Mouse (Mus musculus) stomach, embryonic 16.5 days (tissue): ENCODE data around the gene Sesn3. TPM values are rescaled to one million over a fixed set of nuclear protein-coding genes. Genes with fewer than 3 reads are reported as not detected.

ENCODE experiments used
- ATAC-seq: fragments of 200-750 bp; cut with Nextera tagmentation; 2 replicates; pipeline ENCODE4 v1.8.0; 2017; ENCODE audit warnings: moderate number of reproducible peaks, moderate TSS enrichment; ENCODE audit not compliant: insufficient read depth, low FRiP score
- H3K27ac ChIP-seq: fragments of 300-500 bp; sonication (generic); 2 replicates; pipeline ENCODE4 v1.5.1; 2014; ENCODE audit warnings: low read length
- H3K27me3 ChIP-seq: fragments of 300-500 bp; sonication (generic); 2 replicates; pipeline ENCODE4 v1.6.1; 2014; ENCODE audit warnings: low read length, control low read depth, mixed read lengths; ENCODE audit not compliant: control insufficient read depth, insufficient read depth
- H3K36me3 ChIP-seq: fragments of 300-500 bp; sonication (generic); 2 replicates; pipeline ENCODE4 v1.6.1; 2014; ENCODE audit warnings: low read length; ENCODE audit not compliant: control insufficient read depth, insufficient read depth
- H3K4me1 ChIP-seq: fragments of 300-500 bp; sonication (generic); 2 replicates; pipeline ENCODE4 v1.6.1; 2014; ENCODE audit warnings: low read length, control low read depth, mixed read lengths; ENCODE audit not compliant: control insufficient read depth, insufficient read depth
- H3K4me2 ChIP-seq: fragments of 300-500 bp; sonication (generic); 2 replicates; pipeline ENCODE4 v1.6.1; 2014; ENCODE audit warnings: low read depth, low read length, mixed read lengths
- H3K4me3 ChIP-seq: fragments of 300-500 bp; sonication (generic); replicated peaks from 2 replicates; pipeline ENCODE4 v1.5.1; 2014; ENCODE audit warnings: mild to moderate bottlenecking, low read length
- H3K9ac ChIP-seq: fragments of 300-500 bp; sonication (generic); 2 replicates; pipeline ENCODE4 v1.6.1; 2014; ENCODE audit warnings: low read length
- H3K9me3 ChIP-seq: fragments of 300-500 bp; sonication (generic); replicated peaks from 2 replicates; pipeline ENCODE4 v1.6.1; 2016; ENCODE audit warnings: low read length, control low read depth; ENCODE audit not compliant: control insufficient read depth
- WGBS: fragments of 180-500 bp; shearing (Covaris S2); extraction: QIAGEN DNeasy Blood & Tissue Kit; methylation state at CpG from one replicate; pipeline ENCODE4 v1.1.7; 2014; 5-methylcytosine and 5-hydroxymethylcytosine counted together
- polyA plus RNA-seq: library from polyadenylated mRNA; unstranded; fragments of >200 nt; fragmentation: Nextera tagmentation; extraction: Ambion mirVana; gene quantifications from 2 replicates; pipeline ENCODE4 v1.2.1, GENCODE M21; 2015

The Sesn3 gene
- polyA plus RNA-seq, 1 experiment from 2014 or later: 12.0 TPM

GRCm38 (mm10) chr9:14246016-14246799 lies 28.7 kb upstream of the Sesn3 start:
- no peak overlapping the region for H3K4me3 ChIP-seq
- H3K4me1 ChIP-seq: peaks cover 18% of the 10 kb centered on the region; the same call in 1 of the 2 replicates
- H3K9me3 ChIP-seq: no peaks in the 10 kb centered on the region
- H3K27me3 ChIP-seq: no peaks in the 10 kb centered on the region
- H3K4me2 ChIP-seq: peak overlapping the region; percentile 23; the same call in 1 of the 2 replicates
- peak overlapping the region; percentile 38 for H3K27ac ChIP-seq
- H3K36me3 ChIP-seq: no peaks in the 10 kb centered on the region
- H3K9ac ChIP-seq: no peak overlapping the region
- 20% methylated on average over 11 of the region's 11 CpGs for WGBS
- peak; percentile 66; the same call in 1 of the 2 replicates for ATAC-seq

- H3K36me3 ChIP-seq: no peaks in the 10 kb centered on the region
- 0 out of 2 replicates have a peak overlapping the region, but pooled peaks have one; percentile 36 for H3K9ac ChIP-seq
- H3K4me2 ChIP-seq: no peak overlapping the region
- WGBS: 48% methylated on average over 12 of the region's 12 CpGs
- H3K4me3 ChIP-seq: no peak overlapping the region
- H3K4me1 ChIP-seq: peaks cover 18% of the 10 kb centered on the region; the same call in 1 of the 2 replicates
- H3K9me3 ChIP-seq: no peaks in the 10 kb centered on the region
- peak overlapping the region; percentile 54 for H3K27ac ChIP-seq
- no peak for ATAC-seq
- H3K27me3 ChIP-seq: no peaks in the 10 kb centered on the region
Measured at GRCm38 (mm10) chr9:14247480-14248208, 27.2 kb upstream of the Sesn3 start.

DNA sequence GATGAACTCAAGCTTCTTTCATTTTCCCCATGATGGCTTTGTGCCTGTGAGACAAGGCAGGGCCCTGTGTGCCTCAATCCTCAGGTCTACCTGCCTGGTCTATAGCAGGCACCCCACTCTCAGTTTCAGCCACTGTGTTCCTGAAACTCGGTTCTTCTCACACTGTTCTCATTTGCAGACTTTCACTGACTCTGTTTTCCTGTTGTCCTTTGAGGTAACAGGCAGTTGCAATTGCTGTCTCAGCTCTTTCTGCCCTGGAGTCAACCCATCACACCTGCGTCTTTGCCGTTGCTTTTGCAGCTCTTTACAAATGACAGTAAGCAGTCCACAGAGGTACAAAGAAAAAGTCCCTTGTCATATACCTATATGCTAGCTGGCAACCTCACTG lies 26.7 kb upstream of the Sesn3 start:
- Histone ChIP-seq H3K36me3 (no peaks in the 10 kb centered on the region), H3K4me3 (no peak overlapping the region), H3K27ac (peak overlapping the region; percentile 54), H3K9ac (0 out of 2 replicates have a peak overlapping the region, but pooled peaks have one; percentile 36), H3K27me3 (no peaks in the 10 kb centered on the region), H3K4me1 (peaks cover 18% of the 10 kb centered on the region; the same call in 1 of the 2 replicates), H3K9me3 (no peaks in the 10 kb centered on the region), H3K4me2 (no peak overlapping the region)
- ATAC-seq: no peak
- 76% methylated on average over 3 of the region's 3 CpGs for WGBS

DNA sequence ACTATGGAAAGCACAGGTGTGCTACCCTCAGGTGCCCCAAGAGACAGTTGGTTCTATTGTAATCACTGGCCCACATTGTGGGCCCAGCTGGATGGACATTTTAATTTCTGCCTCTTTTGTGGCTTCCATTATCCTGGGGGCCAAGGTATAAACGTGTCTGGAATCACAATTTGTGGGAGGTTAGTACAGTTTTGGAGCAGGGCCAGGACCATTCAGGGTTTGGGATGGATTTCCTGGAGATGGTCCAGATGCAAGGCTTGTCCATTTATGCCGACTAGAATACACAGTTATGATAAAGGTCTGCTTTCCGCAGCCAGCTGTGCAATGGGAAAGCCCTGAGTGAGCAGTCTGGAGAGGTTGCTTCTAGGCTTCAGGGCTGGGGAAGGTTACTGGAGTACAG lies 13.7 kb upstream of the Sesn3 start:
- Histone ChIP-seq H3K4me3 (no peak overlapping the region), H3K4me1 (peaks cover 2% of the 10 kb centered on the region; the same call in 1 of the 2 replicates), H3K9ac (no peak overlapping the region), H3K27me3 (no peaks in the 10 kb centered on the region), H3K4me2 (no peak overlapping the region), H3K9me3 (no peaks in the 10 kb centered on the region), H3K27ac (no peak overlapping the region), H3K36me3 (no peaks in the 10 kb centered on the region)
- 32% methylated on average over 3 of the region's 3 CpGs for WGBS
- ATAC-seq: peak; percentile 64; the same call in 1 of the 2 replicates

GRCm38 (mm10) chr9:14262568-14262972 lies 12.3 kb upstream of the Sesn3 start:
- Histone ChIP-seq H3K27ac (no peak overlapping the region), H3K4me1 (peaks cover 6% of the 10 kb centered on the region), H3K27me3 (no peaks in the 10 kb centered on the region), H3K4me3 (no peak overlapping the region), H3K36me3 (no peaks in the 10 kb centered on the region), H3K9me3 (no peaks in the 10 kb centered on the region), H3K4me2 (no peak overlapping the region), H3K9ac (no peak overlapping the region)
- 69% methylated on average over 4 of the region's 4 CpGs for WGBS
- ATAC-seq: no peak

- H3K9ac ChIP-seq: no peak overlapping the region
- 29% methylated on average over 2 of the region's 2 CpGs for WGBS
- H3K36me3 ChIP-seq: no peaks in the 10 kb centered on the region
- H3K4me1 ChIP-seq: peaks cover 4% of the 10 kb centered on the region; the same call in 1 of the 2 replicates
- H3K4me2 ChIP-seq: no peak overlapping the region
- H3K4me3 ChIP-seq: no peak overlapping the region
- no peaks in the 10 kb centered on the region for H3K27me3 ChIP-seq
- no peak overlapping the region for H3K27ac ChIP-seq
- no peaks in the 10 kb centered on the region for H3K9me3 ChIP-seq
- peak; percentile 62; the same call in 1 of the 2 replicates for ATAC-seq
Measured at GRCm38 (mm10) chr9:14266470-14266869, 8.4 kb upstream of the Sesn3 start.

GRCm38 (mm10) chr9:14268578-14268977 lies 6.3 kb upstream of the Sesn3 start:
- H3K27me3 ChIP-seq: no peaks in the 10 kb centered on the region
- H3K27ac ChIP-seq: no peak overlapping the region
- no peaks in the 10 kb centered on the region for H3K9me3 ChIP-seq
- ATAC-seq: no peak
- H3K9ac ChIP-seq: no peak overlapping the region
- no peaks in the 10 kb centered on the region for H3K36me3 ChIP-seq
- H3K4me2 ChIP-seq: no peak overlapping the region
- WGBS: 77% methylated on average over 2 of the region's 2 CpGs
- no peak overlapping the region for H3K4me3 ChIP-seq
- H3K4me1 ChIP-seq: peaks cover 4% of the 10 kb centered on the region; the same call in 1 of the 2 replicates

GRCm38 (mm10) chr9:14272921-14273320 lies 1.9 kb upstream of the Sesn3 start:
- no peak overlapping the region for H3K9ac ChIP-seq
- H3K4me2 ChIP-seq: no peak overlapping the region
- no peaks in the 10 kb centered on the region for H3K9me3 ChIP-seq
- no peak for ATAC-seq
- H3K27ac ChIP-seq: no peak overlapping the region
- H3K36me3 ChIP-seq: no peaks in the 10 kb centered on the region
- no peak overlapping the region for H3K4me3 ChIP-seq
- peaks cover 9% of the 10 kb centered on the region for H3K4me1 ChIP-seq
- WGBS: 60% methylated on average over 1 of the region's 1 CpGs
- H3K27me3 ChIP-seq: no peaks in the 10 kb centered on the region

DNA sequence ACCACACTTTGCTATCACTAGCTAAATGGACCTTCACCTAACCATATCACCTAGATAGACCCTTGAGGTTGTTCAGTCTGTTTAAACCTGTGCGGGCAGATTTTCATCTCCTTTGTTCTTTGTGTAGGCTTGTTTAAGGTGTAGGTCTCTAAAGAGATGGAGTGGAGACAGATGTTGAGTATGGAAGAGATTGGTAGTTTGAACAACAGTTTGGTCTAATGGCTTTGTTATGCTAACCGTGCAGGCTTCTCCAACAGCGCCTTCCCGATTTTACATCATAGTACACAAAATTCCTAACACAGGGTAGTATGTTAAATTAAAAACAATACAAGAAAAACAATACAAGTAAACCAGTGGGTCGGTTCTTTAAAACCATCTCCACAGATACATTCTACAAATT lies 281 bp upstream of the Sesn3 start:
- H3K4me3 ChIP-seq: peak overlapping the region; percentile 94; the same call in 1 of the 2 replicates
- WGBS: 36% methylated on average over 5 of the region's 5 CpGs
- H3K9ac ChIP-seq: peak overlapping the region; percentile 74
- H3K4me2 ChIP-seq: peak overlapping the region; percentile 66
- H3K36me3 ChIP-seq: no peaks in the 10 kb centered on the region
- no peaks in the 10 kb centered on the region for H3K9me3 ChIP-seq
- peaks cover 12% of the 10 kb centered on the region for H3K4me1 ChIP-seq
- ATAC-seq: no peak
- H3K27ac ChIP-seq: peak overlapping the region; percentile 98
- no peaks in the 10 kb centered on the region for H3K27me3 ChIP-seq
